Mouse (Mus musculus) liver, embryonic 14.5 days (tissue): ENCODE results near the gene Serpinc1.

Experiments
- CTCF ChIP-seq: IDR thresholded peaks from 2 replicates; pipeline ENCODE4 v1.5.1; 2016; ENCODE audit warnings: antibody characterized with exemption, low read depth, control low read depth
- EP300 ChIP-seq: IDR thresholded peaks from 2 replicates; pipeline ENCODE4 v1.6.1; 2016; ENCODE audit warnings: antibody characterized with exemption, low read depth

DNA sequence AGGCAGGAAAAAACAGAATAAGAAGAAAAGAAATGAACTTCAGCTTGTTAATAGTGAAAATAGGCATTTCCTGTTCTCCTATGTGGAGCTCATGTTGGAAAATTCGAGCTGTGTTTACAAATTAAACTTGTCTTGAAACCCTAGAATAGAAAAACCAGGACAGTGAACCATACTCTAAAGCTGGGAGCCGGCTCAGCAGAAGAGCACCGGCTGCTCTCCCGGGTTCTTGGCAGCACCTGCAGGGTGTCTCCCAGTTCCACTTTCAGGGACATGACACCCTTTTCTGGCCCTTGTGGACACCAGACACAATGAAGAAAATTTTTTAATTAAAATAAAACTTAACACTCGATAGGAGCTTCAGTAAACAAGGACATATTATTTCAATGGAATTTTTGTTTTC, 9.7 kb upstream of the Serpinc1 start:
- TF ChIP-seq CTCF (no peak), EP300 (no peak)
